Mouse (Mus musculus) left cerebral cortex, adult 8-10 months (tissue): ENCODE data around the gene Grk3. TPM values are rescaled to one million over a fixed set of nuclear protein-coding genes. Genes with fewer than 3 reads are reported as not detected.

Experiments
- DNase-seq, 2 experiments: peaks; one replicate each; pipeline ENCODE4 v3.0.0; 2022; ENCODE audit warnings: low spot score in 2 of 2
- total RNA-seq, 4 experiments: library from RNA; stranded (reverse); gene quantifications; 2 replicates each; pipeline ENCODE4 v1.2.4; 2022

Grk3 gene
- total RNA-seq, 4 experiments from 2014 or later, result 72.3 to 87.3 (median 75.4) TPM

DNA sequence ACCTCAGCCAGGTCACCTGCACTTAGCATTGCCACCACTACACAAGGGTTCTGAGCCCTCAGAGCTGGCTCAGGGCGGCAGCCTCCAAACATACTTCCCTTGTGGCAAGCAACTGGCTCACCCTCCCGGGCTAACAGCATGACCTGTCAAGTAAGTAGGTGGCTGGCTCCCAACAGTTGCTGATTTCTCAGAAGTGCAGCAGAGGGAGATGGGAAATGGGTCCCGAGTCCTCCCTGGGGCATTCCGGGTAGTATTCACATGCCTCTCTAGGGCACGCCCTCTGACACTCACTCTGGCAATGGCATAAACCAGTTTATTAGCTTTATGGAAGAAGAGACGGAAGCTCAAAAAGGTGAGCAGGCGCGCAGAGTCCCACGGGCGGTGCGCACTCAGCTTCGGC lies 74.6 kb downstream of the Grk3 start:
- DNase-seq, result no peak

DNA sequence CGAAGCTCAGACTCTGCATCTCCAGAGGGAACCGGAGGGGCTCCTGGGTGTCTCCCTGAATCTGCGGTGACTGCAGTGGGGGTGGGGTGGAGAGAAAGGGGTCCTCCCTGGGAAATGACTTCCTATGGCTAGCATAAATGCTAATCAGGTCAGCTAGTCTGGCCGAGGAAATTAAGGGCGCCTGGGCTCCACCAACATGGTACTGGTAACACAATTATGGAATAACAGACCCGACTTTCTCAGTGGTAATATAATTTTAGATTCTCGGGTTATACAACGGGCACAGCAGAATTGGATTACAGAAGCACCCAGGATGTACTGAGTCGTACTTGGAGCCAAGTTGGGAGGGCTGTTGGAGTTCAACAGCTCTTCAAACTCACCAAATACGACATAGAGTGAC lies 79.0 kb downstream of the Grk3 start:
- no peak for DNase-seq

DNA sequence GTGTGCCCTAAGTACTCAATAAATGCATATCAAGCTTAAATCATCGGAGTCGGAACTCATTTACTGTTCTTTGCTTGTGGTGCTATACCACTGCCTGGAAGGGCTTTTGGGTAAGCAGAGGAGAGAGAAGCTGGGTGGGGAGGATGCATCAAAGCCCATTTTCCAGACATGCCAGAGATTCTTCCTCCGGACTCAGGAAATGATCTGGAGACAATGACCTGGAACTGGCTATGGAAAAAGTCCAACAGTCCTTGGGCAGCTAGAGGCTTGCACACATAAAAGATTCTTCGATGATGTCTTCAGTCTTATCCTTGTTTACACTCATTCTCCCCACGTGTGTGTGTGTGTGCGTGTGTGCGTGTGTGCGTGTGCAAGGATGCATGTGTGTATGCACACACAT lies 80.2 kb downstream of the Grk3 start:
- no peak for DNase-seq

DNA sequence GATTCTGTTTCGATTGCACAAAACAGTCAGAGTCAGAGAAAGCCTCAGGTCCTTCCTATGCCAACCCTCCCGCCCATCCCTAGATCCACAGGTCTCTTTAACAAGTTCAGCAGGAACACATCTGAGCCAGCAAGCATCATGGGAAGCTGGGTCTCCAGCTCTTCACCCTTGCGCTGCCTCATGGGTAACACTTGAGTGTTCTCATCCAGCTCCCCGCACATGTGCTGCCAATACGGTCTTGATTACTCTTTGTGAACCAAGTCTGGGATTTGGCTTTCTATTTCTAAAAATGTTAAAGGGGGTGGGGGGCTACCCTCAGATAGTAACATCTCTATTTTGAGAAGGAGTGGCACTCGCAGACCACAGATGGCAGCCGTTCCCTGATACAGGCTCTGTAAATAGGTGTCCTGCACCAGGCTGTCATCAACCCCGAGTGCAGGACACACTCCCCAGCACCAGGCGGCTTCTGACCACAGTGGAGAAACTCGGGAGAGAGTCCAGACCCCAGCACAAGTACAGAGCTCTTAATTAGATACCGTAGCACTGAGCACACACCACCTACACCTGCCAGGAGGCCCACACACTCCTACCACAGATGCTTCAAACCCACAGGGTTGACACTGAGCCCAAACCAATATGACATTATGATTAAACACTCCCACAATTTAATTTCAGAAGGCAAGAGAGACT lies 82.6 kb downstream of the Grk3 start:
- DNase-seq, result no peak

GRCm38 (mm10) chr5:112931901-112932300 lies 83.7 kb downstream of the Grk3 start:
- no peak for DNase-seq

DNA sequence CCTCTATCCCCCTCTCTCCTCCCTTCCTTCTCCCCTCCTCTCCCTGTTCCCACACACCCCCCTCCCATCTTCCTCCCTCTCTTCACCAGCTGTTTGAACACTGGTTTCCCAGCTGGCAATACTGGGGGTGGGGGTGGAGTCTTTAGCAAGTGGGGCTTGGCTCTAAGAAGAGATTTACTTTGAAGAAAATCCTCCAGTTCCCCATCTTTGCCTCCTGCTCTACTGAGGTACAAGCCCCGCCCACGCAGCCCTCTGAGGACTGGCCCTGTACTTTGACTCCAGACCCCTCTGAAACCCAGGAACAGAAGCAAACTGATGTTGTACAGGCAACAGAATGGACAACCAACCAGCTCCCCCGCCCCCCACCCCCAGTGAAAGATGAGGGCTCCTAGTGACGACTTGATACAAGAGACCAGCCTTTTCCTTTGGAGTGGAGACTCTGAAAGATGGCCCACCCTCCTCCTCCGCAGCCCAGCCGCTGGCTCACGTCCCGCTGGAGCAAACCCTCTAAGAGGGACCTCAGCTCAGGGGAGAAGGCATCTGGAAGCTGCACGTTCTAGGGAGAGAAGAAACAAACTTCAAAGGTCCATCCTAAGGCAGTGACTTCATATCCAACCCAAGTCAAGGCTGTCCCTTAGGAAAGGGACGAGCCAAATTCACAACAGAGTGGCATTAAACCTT lies 87.2 kb downstream of the Grk3 start:
- DNase-seq, result no peak

DNA sequence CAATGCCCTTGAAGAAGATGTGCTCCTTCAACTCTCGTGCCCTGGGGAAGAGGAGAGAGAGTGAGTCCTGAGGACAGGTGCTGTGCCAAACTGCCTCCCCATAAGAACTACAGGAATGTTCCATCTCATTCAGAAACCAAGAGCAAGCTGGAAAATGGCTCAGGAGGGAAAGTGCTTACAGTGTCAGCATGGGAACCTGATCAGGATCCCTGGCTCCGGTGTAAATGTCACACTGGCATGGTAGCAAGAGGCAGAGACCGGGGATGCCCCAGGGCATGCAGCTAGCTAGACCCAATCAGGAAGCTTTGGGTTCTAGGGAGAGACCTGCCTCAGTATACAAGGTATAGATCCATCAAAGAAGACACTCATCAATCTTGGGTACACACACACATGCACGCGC lies 90.2 kb downstream of the Grk3 start:
- no peak for DNase-seq

GRCm38 (mm10) chr5:112924806-112925205 lies 90.8 kb downstream of the Grk3 start:
- no peak for DNase-seq

GRCm38 (mm10) chr5:112923841-112924240 lies 91.8 kb downstream of the Grk3 start:
- DNase-seq, result no peak

DNA sequence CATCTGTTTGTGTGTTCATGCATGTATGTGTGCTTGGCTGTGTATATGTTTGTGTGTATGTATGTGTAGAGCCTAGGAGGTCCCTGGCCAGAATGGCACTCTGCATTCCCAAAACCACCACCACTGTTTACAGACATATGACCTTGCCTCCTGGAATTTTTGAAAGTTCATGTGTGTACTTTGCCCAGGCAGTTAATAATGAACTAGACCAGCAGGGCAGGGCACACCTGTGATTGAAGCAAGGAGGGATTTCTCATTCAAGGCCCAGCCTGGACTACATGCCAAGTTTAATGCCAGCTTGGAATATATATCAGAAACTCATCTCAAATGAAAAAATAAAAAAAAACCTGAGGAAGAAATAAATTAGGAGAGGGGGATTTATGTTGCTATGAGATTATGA lies 93.7 kb downstream of the Grk3 start:
- no peak for DNase-seq

DNA sequence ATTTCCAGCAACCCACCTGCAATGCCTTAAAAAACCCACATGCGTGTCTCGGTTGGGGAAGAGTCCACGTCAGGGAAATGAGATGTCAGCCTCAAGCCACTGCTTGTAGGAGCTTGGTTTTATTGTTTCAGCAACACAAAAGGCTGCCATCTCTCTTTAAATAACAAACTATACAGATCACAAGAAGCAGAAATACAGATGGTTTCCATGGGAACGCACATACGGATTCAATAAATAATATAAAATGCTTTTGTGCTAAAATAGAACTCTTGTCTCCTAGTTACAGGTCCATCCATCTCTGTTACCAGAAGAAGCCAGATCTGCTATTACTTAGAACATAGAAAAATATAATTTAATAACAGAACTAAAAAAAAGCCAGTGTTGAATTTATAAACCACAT lies 105.2 kb downstream of the Grk3 start:
- no peak for DNase-seq

GRCm38 (mm10) chr5:112908169-112908614 lies 107.4 kb downstream of the Grk3 start:
- DNase-seq, result no peak

DNA sequence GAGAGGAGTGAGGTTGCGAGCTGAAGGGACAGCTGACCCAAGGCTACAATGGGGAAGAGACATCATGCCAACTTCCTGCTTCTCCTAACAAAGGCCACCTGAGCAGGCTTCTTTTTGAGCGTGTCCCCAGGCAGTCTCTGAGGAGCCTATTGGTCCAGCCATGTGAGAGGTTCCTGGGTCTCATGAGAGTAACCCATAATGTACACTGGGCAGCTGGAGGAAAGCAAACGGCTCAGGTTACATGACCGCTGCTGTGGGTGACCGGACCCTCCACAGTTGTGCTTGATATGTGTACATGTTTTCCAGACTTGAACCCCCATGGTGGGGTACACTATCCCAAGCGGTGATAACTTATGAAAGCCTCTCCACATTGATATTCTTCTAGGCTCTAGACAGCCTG lies 108.1 kb downstream of the Grk3 start:
- no peak for DNase-seq

DNA sequence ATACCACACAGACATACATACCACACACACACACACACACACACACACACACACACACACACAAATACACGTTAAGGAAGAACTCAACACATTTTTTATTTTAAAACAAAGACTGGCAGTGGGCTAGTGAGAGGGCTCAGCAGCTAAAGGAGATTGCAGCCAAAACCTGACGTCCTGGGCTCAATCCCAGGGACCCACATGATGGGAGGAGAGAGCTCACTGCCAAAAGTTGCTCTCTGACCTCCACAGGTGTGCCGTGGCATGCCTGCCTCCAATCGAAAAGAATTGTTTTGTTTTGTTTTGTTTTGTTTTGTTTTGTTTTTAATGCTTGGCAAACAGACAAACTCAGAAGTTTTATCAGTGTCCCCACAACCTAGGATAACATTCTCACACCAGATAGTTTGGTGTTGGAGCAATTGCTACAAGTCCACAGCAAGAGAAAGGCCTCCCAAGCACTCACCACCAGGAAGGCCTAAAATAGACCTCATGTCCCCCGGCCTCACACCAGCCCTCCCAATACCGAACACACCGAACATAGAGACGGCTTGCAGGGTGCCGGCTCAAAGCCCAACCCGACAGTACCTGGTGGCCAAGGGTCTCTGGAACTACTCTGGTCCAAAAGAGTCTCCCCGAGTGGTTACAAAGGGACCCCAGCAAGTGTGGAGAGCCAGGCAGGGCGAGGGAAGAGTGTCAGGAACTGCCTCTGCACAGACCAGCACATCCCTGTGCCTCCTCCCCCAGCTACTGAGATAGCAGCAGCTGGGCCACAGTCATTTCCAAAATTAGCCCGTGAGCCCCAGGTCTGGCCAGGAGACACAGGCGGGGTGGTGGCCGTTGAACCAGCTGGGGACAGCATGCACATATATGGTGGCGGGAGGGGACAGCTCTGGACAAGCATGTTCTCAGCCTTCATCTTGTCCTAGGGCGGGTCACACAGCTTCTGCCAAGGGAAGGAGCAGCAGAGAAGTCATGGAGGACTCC lies 119.6 kb downstream of the Grk3 start, which contains the start of gene Myo18b:
Gene Myo18b (minus strand): TSS at position 689 of the 981 bp plus-strand sequence.
- DNase-seq, result no peak

DNA sequence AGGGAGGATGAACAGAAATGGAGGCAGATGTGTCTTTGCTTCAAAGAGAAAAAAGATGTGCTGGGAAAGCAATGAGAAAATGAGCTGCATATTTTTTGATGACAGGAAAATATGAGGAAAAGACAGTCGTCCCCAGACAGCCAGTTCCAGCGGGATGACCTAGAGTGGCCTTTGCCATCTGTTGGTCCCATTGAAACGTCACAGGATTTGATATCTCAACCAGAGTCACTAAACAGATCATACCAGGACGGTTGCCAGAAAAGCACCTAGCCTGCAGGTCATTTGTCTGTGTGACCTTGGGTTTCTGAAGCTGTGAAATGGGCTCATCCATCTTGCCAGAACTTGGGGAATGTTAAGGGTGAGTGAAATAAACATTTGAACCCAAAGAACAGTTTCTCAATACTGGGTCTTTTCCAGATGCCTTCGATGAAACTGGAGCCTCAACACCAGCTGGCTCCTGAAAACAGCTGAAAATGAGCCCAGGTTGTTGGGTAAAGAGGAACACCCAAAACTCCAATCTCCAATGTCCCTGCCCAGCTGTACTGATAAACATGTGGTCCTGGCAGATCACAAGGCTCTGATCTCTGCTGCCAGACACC lies 122.0 kb downstream of the Grk3 start:
- DNase-seq, result no peak

DNA sequence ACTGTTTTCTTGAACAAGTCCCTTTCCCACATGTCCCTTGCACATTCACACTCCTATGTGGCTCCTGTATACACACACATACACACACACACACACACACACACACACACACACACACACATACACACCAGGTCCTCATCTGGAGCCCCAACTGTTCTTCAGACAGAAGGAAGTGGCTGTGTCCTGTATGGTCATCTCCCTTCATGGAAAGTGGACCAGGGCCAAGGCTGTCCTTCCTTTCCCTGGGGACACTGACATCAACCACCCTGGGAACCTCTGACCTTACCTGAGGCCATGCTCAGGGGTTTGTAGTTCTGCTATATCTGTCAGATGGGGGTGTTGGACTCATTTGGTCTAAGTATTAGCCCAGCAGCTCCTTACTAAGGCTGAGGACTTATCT lies 123.2 kb downstream of the Grk3 start:
- no peak for DNase-seq

DNA sequence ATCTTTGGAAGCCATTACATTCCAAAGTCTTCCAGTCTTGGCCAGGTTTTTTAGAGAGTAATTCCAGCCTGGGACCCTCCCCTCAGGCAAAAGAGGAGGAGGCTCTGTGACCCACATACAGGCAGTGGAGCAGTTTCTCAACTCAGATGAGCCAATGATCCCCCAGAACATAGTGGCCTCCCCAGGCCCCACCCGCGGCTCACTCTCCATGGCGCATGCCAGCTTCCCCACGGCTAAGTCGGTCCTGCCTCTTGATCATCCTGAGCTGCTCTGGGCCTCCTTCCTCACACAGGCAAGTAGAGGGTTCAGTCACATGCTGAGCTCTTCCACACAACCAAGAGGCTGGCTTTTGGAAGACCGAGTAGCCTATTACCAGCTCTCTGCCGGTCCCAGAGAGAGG lies 126.9 kb downstream of the Grk3 start:
- DNase-seq, result no peak

DNA sequence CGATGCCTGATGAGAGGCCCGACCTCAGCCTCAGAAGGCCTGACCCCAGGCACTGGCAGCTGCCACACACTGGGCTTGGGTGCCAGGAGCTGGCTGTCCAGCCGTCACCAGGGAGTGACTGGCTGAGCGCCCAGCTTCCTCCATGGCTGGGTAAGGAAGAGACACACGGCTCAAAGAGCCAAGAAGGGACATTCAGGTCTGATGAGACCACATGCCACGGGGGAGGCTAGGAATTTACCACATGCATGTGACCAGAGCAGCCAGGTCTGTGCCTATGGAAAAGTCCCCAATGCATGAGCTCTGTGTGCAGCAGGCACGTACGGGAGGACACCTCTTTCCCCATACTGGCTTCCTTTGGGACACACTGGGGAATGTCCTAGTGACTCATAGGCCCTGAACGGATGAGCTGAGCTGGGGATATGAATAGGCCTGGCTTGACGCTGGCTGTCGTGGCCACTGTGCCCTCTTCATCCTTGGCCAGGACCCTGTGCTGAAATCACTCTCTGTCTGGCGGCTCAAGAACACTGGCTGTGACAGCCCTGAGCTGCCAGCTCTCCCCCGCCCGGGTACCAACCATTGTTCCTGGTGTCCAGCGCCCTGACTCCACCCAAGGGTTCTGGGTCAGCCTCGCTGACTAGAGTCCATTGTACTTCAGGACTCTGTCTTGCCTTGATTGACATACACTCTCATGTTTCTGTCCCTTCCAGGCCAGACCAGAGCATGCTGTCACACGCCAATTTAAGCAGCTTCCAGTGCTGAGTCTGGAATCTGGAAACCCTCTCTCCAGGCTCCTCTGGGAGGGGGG lies 128.7 kb downstream of the Grk3 start:
- no peak for DNase-seq

DNA sequence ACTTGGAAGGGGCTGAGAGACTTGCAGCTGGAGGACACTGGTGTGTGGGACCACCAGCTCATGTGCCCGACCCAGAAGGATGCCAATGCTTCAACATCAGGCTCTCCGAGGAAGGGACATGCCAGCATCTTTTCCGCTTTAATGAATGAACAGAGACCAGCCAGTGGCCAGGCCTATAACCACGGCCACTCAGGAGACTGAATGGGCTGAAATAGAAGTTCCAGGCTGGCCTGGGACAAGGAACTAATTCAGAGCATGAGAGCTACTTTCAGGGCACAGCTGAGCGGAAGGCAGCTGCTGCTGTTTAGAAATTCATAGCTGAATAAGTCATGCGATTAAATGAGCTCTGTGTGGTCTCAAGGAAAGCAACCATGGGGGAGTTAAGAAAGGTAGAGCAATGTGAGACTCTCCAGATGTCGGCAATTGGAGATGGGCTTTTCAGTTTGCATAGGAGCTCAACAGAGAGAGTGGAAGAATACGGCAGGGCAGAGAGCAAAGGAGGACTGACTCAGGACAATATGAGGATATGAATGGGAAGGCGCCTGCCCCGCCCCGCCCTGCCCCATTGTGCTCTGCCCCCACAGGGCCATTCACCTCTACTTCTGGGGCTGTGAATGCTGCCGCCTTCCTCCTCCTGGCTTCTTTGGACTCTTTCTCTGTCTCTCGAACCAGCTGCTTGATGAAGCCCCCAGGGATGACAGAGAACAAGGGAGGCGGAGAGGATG lies 138.0 kb downstream of the Grk3 start:
- no peak for DNase-seq

- DNase-seq, result no peak
Measured at GRCm38 (mm10) chr5:112876846-112877390, 138.7 kb downstream of the Grk3 start.
